Mouse (Mus musculus) inflammation-experienced regulatory T-cells (primary cell): ENCODE data around the gene Olfr893. TPM values are rescaled to one million over a fixed set of nuclear protein-coding genes. Genes with fewer than 3 reads are reported as not detected.

Experiments used
- polyA plus RNA-seq, 2 experiments: library from polyadenylated mRNA; unstranded; fragments of 100-300 nt; shearing (Covaris generic); gene quantifications; one replicate each; pipeline ENCODE4 v1.2.1; 2017

The Olfr893 gene
- polyA plus RNA-seq, result not detected

DNA sequence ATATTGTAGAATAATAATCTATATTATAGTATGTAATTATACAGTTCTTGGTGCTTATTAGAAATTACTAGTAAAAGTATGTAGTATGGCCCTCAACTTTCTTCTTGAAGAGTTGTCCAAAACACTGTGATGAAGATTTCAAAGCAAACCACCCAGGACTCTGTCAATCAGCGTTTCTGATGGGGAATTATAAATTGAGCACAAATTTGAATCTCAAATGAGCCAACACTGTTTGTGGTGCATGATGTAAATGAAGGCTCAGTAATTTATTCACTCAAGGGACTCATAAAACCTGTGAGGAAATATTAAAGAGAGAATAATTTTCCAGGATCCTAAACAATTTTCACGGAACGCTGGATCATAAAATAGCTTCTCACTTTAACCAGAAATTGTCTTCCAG lies at the start of gene Olfr893:
Olfr893 (plus strand) TSS at position 301 of the 400 bp plus-strand sequence.

GRCm38 (mm10) chr9:38180721-38181120 lies 27.4 kb upstream of the Olfr893 start, which contains the start of gene Olfr891:
Gene Olfr891, minus strand, starts transcription at chr9:38180821.

DNA sequence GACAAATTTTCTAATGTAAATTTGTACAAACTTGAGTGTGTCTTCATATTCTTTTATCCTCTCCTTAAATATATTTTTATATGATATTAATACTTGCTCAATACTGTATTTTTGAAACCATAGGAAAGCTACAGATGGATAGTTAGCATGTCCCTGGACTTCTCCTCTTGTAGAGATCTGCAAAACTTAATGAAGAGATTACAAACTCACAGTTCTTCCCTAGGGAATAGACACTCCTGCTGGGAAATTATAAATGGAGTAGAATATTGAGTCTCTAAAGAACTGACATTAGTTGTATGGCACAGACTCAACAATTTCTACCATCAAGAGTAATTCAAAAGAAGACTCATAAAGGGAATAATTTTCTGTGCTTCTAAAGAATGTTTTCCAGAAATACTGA lies 9.6 kb downstream of the Olfr893 start, which contains the start of gene Olfr894:
Olfr894 (plus strand) TSS at position 301 of the 400 bp plus-strand sequence.

GRCm38 (mm10) chr9:38252474-38252873 lies 44.3 kb downstream of the Olfr893 start, which contains the start of gene Olfr143:
Gene Olfr143, plus strand, starts transcription at chr9:38252774.

Other genes starting within 250 kb of the Olfr893 start
- under 1 TPM; 0.40 to 0.48 TPM for gene Olfr881, start 216.5 kb upstream of the Olfr893 start, polyA plus RNA-seq
- gene Olfr883, start 182.6 kb upstream of the Olfr893 start, polyA plus RNA-seq, result not detected
- not detected for gene Olfr884, start 161.8 kb upstream of the Olfr893 start, polyA plus RNA-seq
- gene Olfr885, start 147.0 kb upstream of the Olfr893 start, polyA plus RNA-seq, result not detected
- under 1 TPM; 0.05 to 0.07 TPM for gene Olfr887, start 124.3 kb upstream of the Olfr893 start, polyA plus RNA-seq
- not detected for gene Olfr888, start 100.2 kb upstream of the Olfr893 start, polyA plus RNA-seq
- 1 to 10 TPM in 1 of 2 experiments, under 1 TPM in 1; 0.12 to 1.2 TPM for gene Olfr889, start 93.2 kb upstream of the Olfr893 start, polyA plus RNA-seq
- 1 to 10 TPM in 1 of 2 experiments, not detected in 1; 1.7 TPM for gene Olfr890, start 65.8 kb upstream of the Olfr893 start, polyA plus RNA-seq
- not detected for gene Olfr891, start 27.5 kb upstream of the Olfr893 start, polyA plus RNA-seq
- not detected for gene Olfr894, start 9.7 kb downstream of the Olfr893 start, polyA plus RNA-seq
- gene Olfr143, start 44.4 kb downstream of the Olfr893 start, polyA plus RNA-seq, result not detected
- gene Olfr895, start 59.5 kb downstream of the Olfr893 start, polyA plus RNA-seq, result not detected
- not detected for gene Olfr896-ps1, start 82.7 kb downstream of the Olfr893 start, polyA plus RNA-seq
- gene Olfr25, start 120.7 kb downstream of the Olfr893 start, polyA plus RNA-seq, result under 1 TPM in 1 of 2 experiments, not detected in 1; 0.10 TPM
- under 1 TPM in 1 of 2 experiments, not detected in 1; 0.42 TPM for gene Olfr898, start 140.0 kb downstream of the Olfr893 start, polyA plus RNA-seq
- under 1 TPM; 0.06 to 0.07 TPM for gene Olfr250, start 158.5 kb downstream of the Olfr893 start, polyA plus RNA-seq
- gene Olfr251, start 168.7 kb downstream of the Olfr893 start, polyA plus RNA-seq, result under 1 TPM in 1 of 2 experiments, not detected in 1; 0.04 TPM
- 1 to 10 TPM in 1 of 2 experiments, under 1 TPM in 1; 0.22 to 2.0 TPM for gene Olfr147, start 193.3 kb downstream of the Olfr893 start, polyA plus RNA-seq
- under 1 TPM in 1 of 2 experiments, not detected in 1; 0.45 TPM for gene Olfr901, start 221.1 kb downstream of the Olfr893 start, polyA plus RNA-seq
- not detected for gene Olfr902, start 239.3 kb downstream of the Olfr893 start, polyA plus RNA-seq